Mouse (Mus musculus) hindbrain, postnatal 0 days (tissue): Measurements from ENCODE around the gene Nsa2. TPM values are rescaled to one million over a fixed set of nuclear protein-coding genes. Genes with fewer than 3 reads are reported as not detected.
"Not testable (repeated sequence)": the region's sequence is repeated elsewhere in the genome, so short reads cannot be mapped to it uniquely, and the experiment has no call there.

Experiments
- ATAC-seq: fragments of 200-750 bp; cut with Nextera tagmentation; 2 replicates; pipeline ENCODE4 v1.8.0; 2017; ENCODE audit warnings: mild to moderate bottlenecking, moderate TSS enrichment, moderate library complexity
- DNase-seq: peaks from one replicate; pipeline ENCODE4 v3.0.0-alpha.2; 2015; ENCODE audit warnings: low spot score
- H3K27ac ChIP-seq: fragments of 300-500 bp; sonication (generic); 2 replicates; pipeline ENCODE4 v1.5.1; 2014; ENCODE audit warnings: mild to moderate bottlenecking
- H3K27me3 ChIP-seq: fragments of 300-500 bp; sonication (generic); 2 replicates; pipeline ENCODE4 v1.6.1; 2014; ENCODE audit warnings: low read length, mixed read lengths; ENCODE audit not compliant: insufficient read depth
- H3K36me3 ChIP-seq: fragments of 300-500 bp; sonication (generic); 2 replicates; pipeline ENCODE4 v1.6.1; 2014; ENCODE audit warnings: low read length, mixed read lengths; ENCODE audit not compliant: insufficient read depth
- H3K4me1 ChIP-seq: fragments of 300-500 bp; sonication (generic); 2 replicates; pipeline ENCODE4 v1.6.1; 2014; ENCODE audit warnings: antibody characterized with exemption, low read length, mixed read lengths; ENCODE audit not compliant: insufficient read depth
- H3K4me2 ChIP-seq: fragments of 300-500 bp; sonication (generic); 2 replicates; pipeline ENCODE4 v1.6.1; 2014; ENCODE audit warnings: low read depth, mild to moderate bottlenecking, low read length, moderate library complexity, mixed read lengths
- H3K4me3 ChIP-seq: fragments of 300-500 bp; sonication (generic); 2 replicates; pipeline ENCODE4 v1.5.1; 2014; ENCODE audit warnings: low read length
- H3K9ac ChIP-seq: fragments of 300-500 bp; sonication (generic); replicated peaks from 2 replicates; pipeline ENCODE4 v1.6.1; 2014; ENCODE audit warnings: mild to moderate bottlenecking, low read length, moderate library complexity, mixed read lengths
- H3K9me3 ChIP-seq: fragments of 300-500 bp; sonication (generic); 2 replicates; pipeline ENCODE4 v1.6.1; 2016; ENCODE audit warnings: low read length, mixed read lengths
- CTCF ChIP-seq: IDR thresholded peaks from 2 replicates; pipeline ENCODE4 v1.5.1; 2016; ENCODE audit warnings: antibody characterized with exemption, control low read depth, low read depth
- WGBS: fragments of 180-500 bp; shearing (Covaris S2); extraction: QIAGEN DNeasy Blood & Tissue Kit; methylation state at CpG from one replicate; pipeline ENCODE4 v1.1.7; 2014; 5-methylcytosine and 5-hydroxymethylcytosine counted together
- polyA plus RNA-seq: library from polyadenylated mRNA; unstranded; fragments of >200 nt; fragmentation: Nextera tagmentation; extraction: Ambion mirVana; gene quantifications from 2 replicates; pipeline ENCODE4 v1.2.1, GENCODE M21; 2015
- total RNA-seq: library from RNA; depleted of rRNA; stranded (reverse); fragments of >200 nt; gene quantifications from 2 replicates; pipeline ENCODE4 v1.2.3, GENCODE M21; 2014

Gene Nsa2
- total and polyA plus RNA-seq, 2 experiments from 2014 or later, result 21.6 to 41.7 TPM

DNA sequence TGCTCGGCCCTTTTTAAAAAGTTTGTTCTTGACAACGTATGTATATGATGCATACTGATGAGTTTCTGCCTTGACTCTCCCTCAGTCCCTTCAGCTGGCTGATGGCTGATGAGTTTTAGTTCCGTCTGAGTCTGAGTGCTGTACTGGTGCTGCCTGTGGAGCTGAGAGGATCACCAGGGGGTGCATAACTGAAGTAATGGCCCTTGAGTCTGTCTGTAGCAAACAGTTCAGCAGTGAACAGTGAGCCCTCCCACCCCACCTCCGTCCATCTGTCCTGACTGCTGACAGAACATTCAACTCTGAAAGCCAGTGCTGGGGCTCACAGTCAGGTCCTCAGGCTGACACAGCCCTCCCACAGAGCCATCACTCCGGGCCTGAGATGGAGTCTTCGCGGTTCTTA, 41.2 kb upstream of the Nsa2 start:
- H3K36me3 ChIP-seq, result peaks cover 46% of the 10 kb centered on the region
- no peak for TF ChIP-seq CTCF
- no peak overlapping the region for H3K27ac ChIP-seq
- DNase-seq (no peak), ATAC-seq (no peak)
- no peaks in the 10 kb centered on the region for H3K27me3 ChIP-seq
- H3K4me3 ChIP-seq, result no peak overlapping the region
- no peak overlapping the region for H3K4me2 ChIP-seq
- no peak overlapping the region for H3K9ac ChIP-seq
- no peaks in the 10 kb centered on the region for H3K4me1 ChIP-seq
- 63% methylated on average over 7 of the region's 7 CpGs for WGBS
- no peaks in the 10 kb centered on the region for H3K9me3 ChIP-seq

DNA sequence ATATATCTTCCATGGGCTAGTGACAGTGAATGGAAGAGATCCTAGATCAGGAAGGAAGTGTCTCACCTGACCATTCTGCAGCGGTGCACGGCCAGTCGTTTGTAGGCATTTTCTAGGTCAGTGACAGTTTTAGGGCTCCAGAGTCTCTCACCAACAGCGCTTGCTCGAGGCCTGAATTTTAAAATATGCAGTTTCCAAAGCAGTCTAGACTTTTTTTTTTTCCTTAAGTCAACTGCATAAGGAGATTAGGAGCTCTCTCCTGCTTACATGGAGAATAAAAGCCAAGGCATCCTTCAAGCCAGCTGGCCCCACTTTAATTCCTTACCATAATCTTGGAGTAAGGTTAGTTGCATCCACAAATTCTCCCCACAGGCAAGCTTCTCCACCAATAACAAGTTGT, 39.0 kb upstream of the Nsa2 start:
- WGBS, result 84% methylated on average over 5 of the region's 5 CpGs
- no peaks in the 10 kb centered on the region for H3K27me3 ChIP-seq
- H3K9ac ChIP-seq, result no peak overlapping the region
- no peak overlapping the region for H3K27ac ChIP-seq
- peaks cover 59% of the 10 kb centered on the region for H3K36me3 ChIP-seq
- H3K9me3 ChIP-seq, result no peaks in the 10 kb centered on the region
- no peaks in the 10 kb centered on the region for H3K4me1 ChIP-seq
- DNase-seq, result no peak
- no peak for ATAC-seq
- no peak overlapping the region for H3K4me3 ChIP-seq
- no peak overlapping the region for H3K4me2 ChIP-seq
- TF ChIP-seq CTCF, result no peak

DNA sequence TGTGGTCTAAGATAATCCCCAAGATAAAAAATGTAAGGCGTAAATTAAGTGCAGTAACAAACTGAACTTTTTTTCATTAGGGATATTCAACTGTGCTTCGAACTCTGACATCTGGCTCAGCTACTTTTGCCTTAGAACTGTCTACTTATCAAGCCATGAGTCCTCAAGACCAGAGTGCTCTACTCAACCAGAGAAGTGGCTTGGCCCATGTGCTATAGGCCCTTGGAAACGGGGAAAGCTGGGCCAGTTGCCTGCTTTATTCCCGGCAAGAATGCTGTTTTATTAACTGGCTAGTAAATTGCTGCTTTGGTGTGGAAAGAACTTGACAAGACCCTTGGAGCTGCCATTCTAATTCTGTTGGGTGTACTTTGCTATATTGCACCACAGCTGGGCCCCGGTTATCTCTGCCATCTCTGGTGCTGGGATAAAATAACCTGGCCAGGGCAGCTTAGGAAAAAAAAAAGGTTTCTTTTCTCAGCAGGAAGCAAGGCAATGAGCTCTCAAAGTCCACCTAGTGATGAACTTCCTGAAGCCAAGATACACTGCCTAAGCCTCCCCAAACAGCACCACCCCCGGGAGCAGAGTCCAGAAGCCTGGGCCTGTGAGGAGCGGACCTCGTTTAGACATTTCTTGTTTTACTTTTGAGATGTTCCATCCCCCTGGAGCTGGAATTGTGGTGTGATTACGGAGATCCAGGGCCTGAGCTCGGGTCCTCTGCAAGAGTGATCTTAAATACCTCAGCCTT, 38.0 kb upstream of the Nsa2 start:
- Histone ChIP-seq H3K27me3 (no peaks in the 10 kb centered on the region), H3K9me3 (no peaks in the 10 kb centered on the region), H3K4me3 (no peak overlapping the region), H3K4me2 (no peak overlapping the region), H3K27ac (no peak overlapping the region), H3K4me1 (no peaks in the 10 kb centered on the region), H3K9ac (no peak overlapping the region), H3K36me3 (peaks cover 61% of the 10 kb centered on the region)
- ATAC-seq (no peak), DNase-seq (no peak)
- 85% methylated on average over 10 of the region's 10 CpGs for WGBS
- no peak for TF ChIP-seq CTCF

DNA sequence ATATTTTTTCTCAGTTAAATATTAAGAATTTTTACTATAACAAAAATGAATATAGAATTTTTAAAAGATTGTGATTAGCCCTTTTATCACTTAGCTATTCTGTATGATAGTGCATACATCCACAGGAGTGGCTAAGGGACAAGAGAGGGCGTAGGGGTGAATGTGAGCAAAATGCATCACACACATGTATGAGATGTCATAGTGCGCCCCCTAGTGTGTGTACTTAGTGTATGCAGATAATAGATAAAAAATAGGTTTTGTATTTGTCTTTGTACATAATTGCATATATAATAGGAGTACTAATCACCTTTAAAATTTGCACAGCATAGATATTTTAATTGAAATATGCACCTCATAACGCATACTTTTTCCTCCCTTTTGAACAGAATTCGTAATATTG, 8.1 kb upstream of the Nsa2 start:
- no peak overlapping the region for H3K27ac ChIP-seq
- no peak overlapping the region for H3K9ac ChIP-seq
- H3K4me3 ChIP-seq, result no peak overlapping the region
- 57% methylated on average over 4 of the region's 4 CpGs for WGBS
- H3K27me3 ChIP-seq, result no peaks in the 10 kb centered on the region
- DNase-seq, result peak; percentile 79
- TF ChIP-seq CTCF, result peak; percentile 75
- no peaks in the 10 kb centered on the region for H3K9me3 ChIP-seq
- ATAC-seq, result no peak
- H3K4me2 ChIP-seq, result no peak overlapping the region
- no peaks in the 10 kb centered on the region for H3K4me1 ChIP-seq
- H3K36me3 ChIP-seq, result peaks cover 34% of the 10 kb centered on the region

GRCm38 (mm10) chr13:97142321-97142720, 4.6 kb upstream of the Nsa2 start:
- ATAC-seq (no peak), DNase-seq (no peak)
- TF ChIP-seq CTCF, result no peak
- WGBS, result 89% methylated on average over 7 of the region's 7 CpGs
- no peak overlapping the region for H3K9ac ChIP-seq
- H3K27me3 ChIP-seq, result no peaks in the 10 kb centered on the region
- no peaks in the 10 kb centered on the region for H3K9me3 ChIP-seq
- no peak overlapping the region for H3K4me2 ChIP-seq
- H3K27ac ChIP-seq, result no peak overlapping the region
- no peak overlapping the region for H3K4me3 ChIP-seq
- H3K36me3 ChIP-seq, result peaks cover 17% of the 10 kb centered on the region; the same call in 1 of the 2 replicates
- H3K4me1 ChIP-seq, result no peaks in the 10 kb centered on the region

- H3K27me3 ChIP-seq, ATAC-seq: not testable (repeated sequence)
- 0 out of 2 replicates have a peak, but pooled peaks have one; percentile 6 for TF ChIP-seq CTCF
Observed at GRCm38 (mm10) chr13:97138404-97138931, 731 bp upstream of the Nsa2 start.

DNA sequence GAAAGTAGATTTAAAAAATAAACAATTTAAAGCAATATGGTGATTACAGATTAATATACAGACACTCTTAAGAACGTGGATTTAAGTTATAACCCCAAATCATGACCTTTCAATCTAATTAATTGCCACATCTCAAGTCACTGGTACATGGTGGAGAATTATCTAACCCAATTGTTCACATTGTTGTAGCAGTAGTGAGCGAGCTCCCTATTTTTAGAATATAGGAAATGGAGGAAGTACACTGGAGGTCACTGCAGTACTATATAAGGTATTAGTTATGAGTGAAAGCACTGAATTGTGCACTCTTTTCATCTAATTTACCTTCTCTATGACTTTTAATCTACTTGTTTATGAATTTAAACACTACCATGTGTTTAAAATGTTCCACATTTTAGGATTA, 7.3 kb downstream of the Nsa2 start:
- not testable (repeated sequence) for DNase-seq, H3K27ac ChIP-seq, H3K27me3 ChIP-seq, H3K4me1 ChIP-seq, H3K4me3 ChIP-seq, H3K9ac ChIP-seq, H3K9me3 ChIP-seq, H3K4me2 ChIP-seq, ATAC-seq
- WGBS, result no CpG with 5 or more reads among the region's 2 CpGs
- H3K36me3 ChIP-seq, result peaks cover 20% of the 10 kb centered on the region

More at GRCm38 (mm10) chr13:97138404-97138931, 731 bp upstream of the Nsa2 start:
- not testable (repeated sequence) for H3K36me3 ChIP-seq, H3K9me3 ChIP-seq, DNase-seq, H3K4me1 ChIP-seq
- WGBS, result 30% methylated on average over 8 of the region's 8 CpGs
- peak overlapping the region; percentile 86 for H3K9ac ChIP-seq
- peak overlapping the region; percentile 80 for H3K4me2 ChIP-seq
- H3K27ac ChIP-seq, result peak overlapping the region; percentile 93
- H3K4me3 ChIP-seq, result peak overlapping the region; percentile 91

GRCm38 (mm10) chr13:97129654-97130053, 8.1 kb downstream of the Nsa2 start:
- not testable (repeated sequence) for H3K4me3 ChIP-seq, H3K9me3 ChIP-seq, H3K4me1 ChIP-seq, ATAC-seq, DNase-seq, H3K9ac ChIP-seq, H3K27me3 ChIP-seq, H3K27ac ChIP-seq, H3K4me2 ChIP-seq
- 93% methylated on average over 2 of the region's 4 CpGs for WGBS
- H3K36me3 ChIP-seq, result peaks cover 17% of the 10 kb centered on the region
